Mouse (Mus musculus): ENCODE measurements around the gene Olfr549. TPM values are rescaled to one million over a fixed set of nuclear protein-coding genes. Genes with fewer than 3 reads are reported as not detected.
A peak's percentile ranks its signal among the peaks of the same experiment; 100 is the strongest.

Gene Olfr549
- total RNA-seq (2021): not detected
- long read RNA-seq, experiment 1: 0 reads
- long read RNA-seq, experiment 2: 0 reads

DNA sequence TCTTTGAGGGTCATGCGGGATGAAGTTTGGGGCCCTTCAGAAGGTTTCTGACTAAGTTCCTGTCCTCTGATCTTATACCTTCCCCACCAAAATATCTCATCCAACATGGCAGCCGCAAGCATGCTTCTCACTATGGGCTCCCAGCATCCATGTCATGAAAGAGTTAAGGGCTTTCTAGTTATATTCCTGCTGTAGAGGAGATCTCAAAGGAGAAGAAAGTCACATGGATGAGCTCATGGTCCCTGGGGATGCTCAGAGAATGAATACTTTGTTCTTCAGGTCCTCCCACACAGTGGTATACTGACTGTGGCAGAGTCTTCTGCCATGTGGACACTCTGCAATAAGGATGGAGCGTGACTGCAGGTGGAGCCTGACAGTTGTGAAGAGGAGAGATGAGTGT, at the start of gene Olfr549:
TSS of gene Olfr549 (plus strand) at position 301 of the 400 bp plus-strand sequence.
- intact Hi-C loops (cut with DNase I): no loop called here
- DNase-seq: no peak

DNA sequence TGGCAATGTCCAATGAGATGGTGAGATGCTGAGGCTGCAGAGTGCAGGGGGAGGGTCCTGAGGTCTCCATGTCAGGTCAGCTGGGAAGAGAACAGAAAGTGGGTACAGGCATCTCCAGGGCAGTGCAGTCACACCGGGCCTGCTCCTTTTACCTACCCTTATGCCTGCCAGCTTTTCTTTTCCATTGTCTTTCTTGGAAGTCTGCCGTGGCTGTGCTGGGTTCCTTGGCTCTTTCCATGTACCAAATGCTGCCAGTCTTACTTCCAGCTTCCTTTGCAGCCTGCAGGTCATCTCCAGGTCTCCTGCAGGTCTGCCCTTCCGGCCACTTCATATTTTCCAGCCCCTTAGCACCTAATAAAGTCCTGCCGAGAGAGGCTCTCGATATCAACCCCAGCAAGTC, 47.7 kb upstream of the Olfr549 start:
- intact Hi-C loops (cut with DNase I): no loop called here
- DNase-seq: no peak

DNA sequence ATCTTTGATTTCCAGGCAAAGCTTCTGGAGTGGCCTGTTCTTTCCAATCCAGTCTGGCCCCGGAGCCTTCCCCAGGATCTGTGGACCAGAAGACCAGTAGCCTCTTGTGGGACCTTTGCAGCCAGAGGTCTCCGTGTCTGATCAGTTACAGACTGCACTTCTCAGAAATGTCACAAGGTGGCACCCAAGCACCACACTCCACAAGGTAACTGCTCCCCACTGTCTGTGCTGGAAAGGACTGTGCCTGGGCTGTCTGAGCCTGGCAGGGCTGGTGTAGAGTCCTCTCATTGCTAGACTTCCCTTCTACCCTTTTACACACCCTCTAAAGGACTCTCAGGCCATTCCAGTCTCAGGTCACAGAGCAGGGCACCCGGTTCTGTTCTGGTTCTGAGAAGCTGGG, 42.8 kb upstream of the Olfr549 start:
- intact Hi-C loops (cut with DNase I): no loop called here
- DNase-seq: peak; percentile 41 to 57

DNA sequence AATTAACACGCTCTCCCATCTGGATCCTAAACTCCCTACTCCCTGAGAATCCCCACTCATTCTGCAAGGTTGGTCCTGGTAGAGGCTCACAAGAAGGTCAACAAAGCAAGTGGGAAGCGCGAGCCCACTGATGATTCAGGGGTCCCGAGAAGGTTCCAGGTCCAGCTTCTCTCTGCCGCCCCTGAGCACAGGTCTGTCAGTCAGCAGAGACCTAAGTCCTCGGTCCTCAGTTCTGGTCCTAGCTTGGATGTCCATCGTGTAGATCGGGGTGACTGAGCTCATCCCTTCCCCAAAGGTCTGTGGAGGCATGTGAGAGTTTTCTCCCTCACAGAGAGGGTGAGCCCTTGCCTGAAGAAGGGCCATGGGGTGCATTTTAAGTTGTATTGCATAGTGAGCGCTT, 41.6 kb upstream of the Olfr549 start:
- intact Hi-C loops (cut with DNase I): no loop called here
- DNase-seq: no peak

DNA sequence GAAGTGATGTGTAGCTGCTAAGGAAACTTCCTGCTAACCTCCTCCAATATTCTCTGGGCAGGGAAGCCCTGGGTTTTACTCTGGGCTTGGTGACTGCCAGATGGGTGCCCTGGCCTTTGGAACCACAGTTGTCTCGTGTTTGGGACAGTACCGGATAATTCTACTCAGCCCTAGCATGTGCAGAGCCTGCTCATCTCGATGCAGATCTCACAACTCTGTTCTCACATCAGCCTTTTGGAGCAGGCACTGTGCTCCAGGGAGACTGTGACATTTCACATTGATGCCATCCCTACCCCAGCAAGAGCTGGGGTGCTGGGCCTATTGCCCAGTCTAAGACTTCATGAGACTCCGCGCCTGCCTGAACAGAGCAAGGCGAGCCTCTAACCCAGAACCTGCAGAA, 41.0 kb upstream of the Olfr549 start:
- intact Hi-C loops (cut with DNase I): no loop called here
- no peak for DNase-seq

DNA sequence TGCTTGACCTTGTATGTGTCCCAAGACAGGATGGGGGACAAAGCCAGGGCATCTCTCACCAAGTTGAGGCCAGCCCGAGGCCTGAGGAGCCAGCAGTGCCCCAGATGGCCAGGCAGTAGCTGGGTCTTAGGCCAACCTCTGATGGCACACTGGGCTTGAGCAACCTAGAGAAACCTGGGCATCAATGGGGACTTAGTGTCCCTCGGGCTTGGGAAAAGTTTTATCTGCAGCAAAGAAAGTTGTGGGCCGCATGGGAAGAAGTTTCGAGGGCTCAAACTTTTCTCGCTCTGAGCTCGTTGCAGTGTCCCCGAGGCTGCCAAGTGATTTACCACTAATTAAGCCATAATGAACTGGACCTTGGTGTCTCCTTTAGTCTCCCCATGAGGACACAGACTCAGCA, 39.9 kb upstream of the Olfr549 start:
- no peak for DNase-seq
- intact Hi-C loops (cut with DNase I): no loop called here

DNA sequence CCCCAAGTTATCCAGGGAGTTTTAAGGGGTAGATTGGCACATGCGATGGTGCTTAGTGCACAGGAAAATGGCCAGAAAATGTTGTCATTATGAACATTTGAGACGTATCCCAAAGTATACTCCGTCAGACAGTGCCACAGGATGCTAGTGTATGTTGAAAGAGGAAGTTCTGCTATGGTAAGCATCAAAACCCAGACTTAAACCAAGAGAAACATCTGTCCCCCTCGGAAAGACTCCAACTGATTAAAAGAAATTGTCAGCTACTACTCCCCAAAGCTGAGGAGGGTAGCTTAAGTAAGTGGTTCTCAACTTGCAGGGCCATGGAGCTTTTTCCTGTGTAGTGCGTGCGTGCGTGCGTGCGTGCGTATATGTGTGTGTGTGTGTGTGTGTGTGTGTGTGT, 37.7 kb upstream of the Olfr549 start:
- intact Hi-C loops (cut with DNase I): no loop called here
- no peak for DNase-seq

DNA sequence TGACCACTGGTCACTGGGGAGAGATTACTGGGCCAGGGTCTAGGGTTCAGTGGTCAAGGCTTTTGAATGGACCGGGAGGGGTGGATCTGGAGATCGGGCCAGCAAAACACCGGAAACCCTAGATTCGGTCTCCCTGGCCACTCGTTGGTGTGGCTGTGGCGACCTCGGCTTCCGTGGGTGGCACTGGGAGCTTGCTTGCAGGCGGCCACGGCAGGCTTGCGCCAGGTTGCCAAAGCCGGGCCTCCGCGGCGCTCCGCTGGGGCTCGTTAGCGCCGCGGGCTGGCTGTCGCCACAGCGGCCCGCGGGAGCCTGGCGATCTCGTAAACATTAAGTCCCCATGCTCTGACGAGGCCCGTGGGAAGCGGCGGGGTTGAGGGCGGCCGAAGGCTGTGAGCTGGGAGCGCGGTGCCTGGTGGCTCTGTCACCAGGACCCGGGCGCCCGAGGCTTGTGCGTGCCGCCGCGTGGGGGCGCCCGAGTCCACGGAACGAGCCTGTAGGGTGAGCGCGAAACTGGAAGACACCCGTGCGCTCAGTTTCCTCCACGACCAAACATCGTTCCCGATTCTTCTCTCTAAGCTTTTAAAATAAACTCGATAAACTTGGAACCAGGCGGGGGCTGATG, 36.7 kb upstream of the Olfr549 start:
- peak; percentile 77 to 83 for DNase-seq
- intact Hi-C loops (cut with DNase I): loop anchor here (1.0 kb wide), 1 partner anchor 123 kb away; no protein-coding TSS in a partner anchor

DNA sequence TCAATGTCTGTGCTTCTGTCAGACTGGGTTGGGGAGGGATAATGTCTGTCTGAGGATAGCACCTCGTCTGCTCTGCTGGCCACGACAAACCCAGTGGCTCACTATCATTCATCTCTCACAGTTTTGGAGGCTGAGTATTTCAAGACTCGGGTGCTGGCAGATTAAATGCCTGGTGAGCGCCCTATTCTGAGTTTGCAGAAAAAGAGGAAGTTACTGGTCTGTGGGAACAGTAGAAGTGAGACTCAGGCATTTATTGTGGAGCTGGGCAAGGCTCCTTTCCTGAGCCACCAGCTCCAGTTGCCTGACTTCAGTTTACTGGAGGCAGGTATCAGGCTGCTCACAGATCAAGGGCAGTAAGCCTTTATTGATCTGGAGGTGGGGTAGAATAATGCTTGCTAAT, 35.5 kb upstream of the Olfr549 start:
- intact Hi-C loops (cut with DNase I): no loop called here
- DNase-seq: no peak

DNA sequence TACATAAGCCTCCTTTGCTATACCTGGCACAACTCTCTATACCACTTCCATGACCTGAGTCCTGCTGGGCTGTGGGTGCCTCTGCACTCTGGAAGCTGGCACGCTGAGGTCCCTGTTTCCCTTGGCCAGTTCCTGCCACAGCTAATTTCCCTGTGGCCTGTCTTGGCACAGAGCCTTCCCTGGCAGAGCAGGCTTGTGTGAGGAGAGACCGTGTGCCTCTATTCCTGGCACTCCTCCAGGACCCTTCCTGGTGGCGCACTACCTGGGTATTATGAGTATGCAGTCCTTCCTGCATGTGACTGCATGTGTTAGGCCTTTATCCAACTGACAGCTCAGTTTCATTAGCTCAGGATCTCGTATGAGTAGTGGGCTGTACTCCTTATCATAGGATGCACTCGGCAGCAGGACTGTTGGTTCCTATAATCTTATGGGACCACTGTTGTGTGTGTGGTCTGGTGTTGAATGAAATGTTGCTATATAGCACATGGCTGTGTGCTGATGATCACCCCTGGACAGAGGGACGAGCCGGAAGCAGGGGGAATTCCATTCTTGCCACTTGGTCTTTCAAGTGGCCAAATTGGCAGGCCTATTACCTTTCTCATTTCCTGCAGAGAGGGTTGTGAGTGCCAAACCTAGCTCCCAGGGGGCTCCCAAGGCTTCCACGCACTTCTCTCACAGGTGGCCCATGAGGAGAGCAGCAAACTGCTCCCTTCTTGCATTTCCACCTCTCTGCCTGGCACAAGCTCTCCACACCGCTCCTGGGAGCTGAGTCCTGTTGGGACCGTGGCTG, 33.2 kb upstream of the Olfr549 start:
- DNase-seq: no peak
- intact Hi-C loops (cut with DNase I): no loop called here

DNA sequence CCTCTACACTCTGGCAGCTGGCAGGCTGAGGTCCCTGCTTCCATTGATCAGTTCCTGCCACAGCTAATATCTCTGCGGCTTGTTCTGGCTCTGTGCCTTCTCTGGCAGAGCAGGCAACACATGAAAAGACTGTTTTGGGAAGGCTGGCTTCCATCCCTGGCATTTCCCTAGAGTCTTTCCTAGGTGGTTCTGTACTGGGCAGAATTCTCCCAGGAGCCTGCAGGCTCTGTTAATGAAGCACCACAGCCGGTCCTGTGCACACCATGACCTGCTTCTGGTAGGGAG, 32.7 kb upstream of the Olfr549 start:
- no peak for DNase-seq
- intact Hi-C loops (cut with DNase I): no loop called here

DNA sequence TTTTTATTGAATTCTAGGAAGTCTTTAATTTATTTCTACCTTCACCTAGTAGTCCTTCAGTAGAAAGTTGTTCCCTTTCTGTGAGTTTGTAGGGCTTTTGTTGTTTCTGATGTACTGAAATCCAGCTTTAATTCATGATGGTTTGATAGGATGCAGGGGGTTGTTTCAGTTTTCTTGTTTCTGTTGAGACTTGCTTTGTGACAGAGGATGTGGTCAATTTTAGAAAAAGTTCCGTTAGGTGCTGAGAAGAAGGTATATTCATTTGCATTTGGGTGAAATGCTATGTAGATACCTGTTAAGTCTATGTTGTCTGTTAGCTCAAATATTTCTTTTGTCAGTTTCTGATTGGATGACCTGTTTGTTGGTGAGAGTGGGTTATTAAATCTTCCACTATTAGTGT, 20.6 kb upstream of the Olfr549 start:
- DNase-seq: no peak
- intact Hi-C loops (cut with DNase I): no loop called here

DNA sequence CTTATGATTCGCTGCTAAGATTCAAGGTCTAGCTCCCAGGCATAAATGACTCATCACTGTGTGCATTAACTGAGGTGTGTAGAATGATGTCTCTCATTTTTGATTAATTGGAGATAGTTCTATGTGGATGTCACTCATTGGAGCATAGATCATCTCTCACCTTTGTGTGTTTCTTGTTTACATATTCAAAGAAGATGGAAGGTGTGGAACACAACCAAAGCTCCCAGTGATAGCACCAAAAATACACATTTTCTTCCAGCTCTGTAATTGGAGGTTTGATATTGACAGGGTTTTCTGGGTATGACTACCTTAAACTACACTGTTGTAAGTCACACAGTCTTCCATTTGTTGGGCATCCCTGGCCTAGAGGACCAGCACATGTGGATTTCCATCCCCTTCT, 15.2 kb upstream of the Olfr549 start, which contains the start of gene Olfr547:
TSS of gene Olfr547 (plus strand) at position 301 of the 400 bp plus-strand sequence.
- intact Hi-C loops (cut with DNase I): no loop called here
- DNase-seq: no peak

DNA sequence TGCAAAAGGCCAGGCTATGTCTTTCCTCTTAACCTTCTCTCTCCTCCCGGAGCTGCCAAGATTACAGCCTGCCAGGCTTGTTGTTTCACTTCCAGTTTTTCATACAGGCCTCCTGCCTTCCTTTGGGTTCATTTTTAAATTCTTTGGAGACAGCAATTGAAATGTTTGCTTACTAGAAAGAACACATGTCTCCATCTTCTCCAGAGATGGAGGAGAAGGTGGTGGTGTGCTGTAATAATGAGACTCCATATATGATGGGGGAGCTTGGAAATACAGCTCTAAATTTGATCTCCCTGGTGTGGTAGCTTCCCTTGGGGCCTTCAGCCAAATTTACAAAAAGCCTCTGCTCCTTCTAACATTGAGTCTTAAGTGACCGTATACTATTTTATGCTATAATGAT, 9.1 kb upstream of the Olfr549 start, which contains the start of gene Olfr548-ps1:
TSS of gene Olfr548-ps1 (plus strand) at position 301 of the 400 bp plus-strand sequence.
- no peak for DNase-seq
- intact Hi-C loops (cut with DNase I): no loop called here

DNA sequence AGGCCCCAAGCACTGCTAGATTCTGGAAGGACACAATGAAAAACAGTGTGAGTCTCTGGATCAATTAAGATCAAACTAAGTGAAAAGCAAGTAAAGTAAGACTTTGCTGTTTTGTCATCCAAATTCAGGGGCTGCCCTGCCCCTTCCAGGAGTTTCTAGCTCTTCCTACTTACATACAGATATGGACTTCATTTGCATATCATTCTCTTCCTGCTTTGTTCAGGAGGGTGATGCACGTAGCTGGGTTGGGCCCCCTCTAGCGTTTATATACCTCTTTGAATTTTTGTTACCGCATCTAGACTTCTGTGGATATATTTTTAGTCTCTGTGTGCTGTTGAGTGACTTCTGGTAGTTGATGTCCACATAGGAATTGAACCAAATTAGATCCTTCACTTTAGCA, 8.4 kb upstream of the Olfr549 start:
- no peak for DNase-seq
- intact Hi-C loops (cut with DNase I): no loop called here

DNA sequence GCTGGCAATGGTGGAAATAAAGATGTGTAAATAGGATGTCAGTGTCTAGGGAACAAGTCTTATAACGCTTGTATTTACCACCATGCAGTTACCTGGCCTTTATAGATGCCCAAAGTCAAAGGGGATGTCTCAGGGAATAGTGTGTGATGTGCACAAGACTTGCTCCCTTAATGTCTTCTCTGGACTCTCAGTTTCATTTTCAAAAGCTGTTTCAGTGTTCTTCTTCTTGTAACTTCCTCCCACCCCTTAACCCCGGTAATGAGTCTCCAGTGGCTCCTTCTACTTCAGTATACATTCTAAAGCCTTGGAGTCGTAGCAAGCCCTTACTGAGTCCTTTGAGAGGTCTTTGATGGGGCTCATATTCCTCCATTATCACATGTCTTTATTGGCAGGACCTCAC, 3.6 kb downstream of the Olfr549 start:
- intact Hi-C loops (cut with DNase I): no loop called here
- DNase-seq: no peak

DNA sequence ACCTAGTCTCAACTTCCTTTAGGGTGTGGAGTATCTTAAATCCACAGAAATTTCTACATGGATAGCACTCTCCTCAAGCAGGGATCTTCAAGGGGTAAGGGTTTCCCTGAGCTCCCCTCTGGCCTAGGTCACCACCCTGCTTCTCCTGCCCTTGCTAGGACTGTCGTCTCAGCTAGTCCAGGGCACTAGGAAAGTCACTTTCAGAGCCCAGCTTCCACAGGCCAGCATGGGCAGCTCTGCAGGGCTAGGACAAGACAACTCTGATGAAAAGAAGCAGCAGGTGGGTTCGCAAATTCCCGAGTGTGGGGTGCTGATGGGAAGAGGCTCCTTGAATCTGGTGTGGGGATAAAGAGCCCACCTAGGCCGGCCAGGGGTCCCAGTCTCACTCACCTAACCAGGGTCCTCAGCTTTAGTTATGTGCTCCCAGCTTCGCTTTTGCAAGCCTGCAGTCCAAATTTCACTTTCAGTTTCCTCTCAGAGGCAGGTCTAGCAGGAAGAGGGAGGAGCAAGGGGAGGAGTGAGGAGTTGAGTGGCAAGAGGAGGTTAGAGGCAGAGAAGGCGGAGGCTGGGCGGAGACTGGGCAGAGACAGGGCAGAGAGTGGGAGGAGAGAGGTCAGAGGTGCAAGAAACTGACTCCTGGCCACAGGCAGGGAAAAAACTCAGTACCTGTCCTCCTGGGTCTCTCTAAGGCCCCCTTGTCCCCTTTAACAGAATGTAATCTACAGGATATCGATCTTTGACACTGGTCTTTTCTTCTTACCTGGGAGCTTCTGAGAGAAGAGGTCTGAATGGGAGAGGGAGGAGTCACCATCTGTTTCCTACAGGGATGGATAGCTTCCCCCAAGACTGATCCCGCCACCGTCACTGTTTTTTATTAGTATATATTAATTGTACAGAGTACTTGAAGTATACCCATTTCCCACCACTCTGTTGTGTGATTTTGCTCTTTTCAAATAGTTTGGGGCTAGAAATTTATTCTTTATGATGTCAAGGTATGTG, 15.6 kb downstream of the Olfr549 start, which contains the start of gene Trim21:
TSS of gene Trim21 (minus strand) at position 488 of the 999 bp plus-strand sequence.
- intact Hi-C loops (cut with DNase I): no loop called here
- peak; percentile 64 to 85 for DNase-seq

DNA sequence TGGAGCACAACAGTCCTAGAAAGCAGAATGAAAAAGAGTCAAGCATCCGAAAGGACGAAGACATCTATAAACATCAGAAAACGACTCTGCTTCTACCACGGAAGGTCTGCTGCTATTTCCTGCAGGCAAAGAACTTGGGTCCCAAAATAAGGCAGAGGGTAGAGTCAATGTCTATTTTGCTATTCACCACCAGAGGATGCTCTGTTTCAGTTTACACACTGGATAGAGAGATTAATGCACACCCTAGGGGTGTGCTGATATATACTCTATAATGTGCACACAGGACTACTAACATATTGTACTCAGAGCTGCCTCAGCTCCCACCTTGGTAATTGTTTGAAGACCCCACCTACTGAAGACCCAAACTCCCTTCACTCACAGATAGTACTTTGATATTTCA, 16.5 kb downstream of the Olfr549 start:
- intact Hi-C loops (cut with DNase I): no loop called here
- no peak for DNase-seq

DNA sequence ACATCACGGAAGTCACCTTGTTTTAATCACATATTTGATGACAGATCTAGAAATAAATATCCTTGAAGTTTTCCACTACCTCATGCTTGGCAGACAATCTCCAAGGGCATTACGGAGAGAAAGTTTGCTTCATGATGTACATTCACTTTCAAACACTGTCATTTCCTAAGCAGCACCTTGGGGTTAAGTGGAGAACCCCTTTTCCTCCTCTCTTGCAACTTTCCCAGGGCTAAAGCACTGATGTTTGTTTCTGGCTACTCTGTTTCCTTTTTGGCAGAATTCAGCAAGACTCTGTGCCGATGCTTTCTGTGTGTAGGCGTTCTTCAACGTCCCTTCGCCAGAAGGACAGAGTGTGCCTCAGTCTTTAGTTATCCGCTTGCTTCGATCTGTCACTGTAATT, 21.5 kb downstream of the Olfr549 start, which contains the start of gene Olfr550:
TSS of gene Olfr550 (plus strand) at position 301 of the 400 bp plus-strand sequence.
- intact Hi-C loops (cut with DNase I): no loop called here
- DNase-seq: no peak

DNA sequence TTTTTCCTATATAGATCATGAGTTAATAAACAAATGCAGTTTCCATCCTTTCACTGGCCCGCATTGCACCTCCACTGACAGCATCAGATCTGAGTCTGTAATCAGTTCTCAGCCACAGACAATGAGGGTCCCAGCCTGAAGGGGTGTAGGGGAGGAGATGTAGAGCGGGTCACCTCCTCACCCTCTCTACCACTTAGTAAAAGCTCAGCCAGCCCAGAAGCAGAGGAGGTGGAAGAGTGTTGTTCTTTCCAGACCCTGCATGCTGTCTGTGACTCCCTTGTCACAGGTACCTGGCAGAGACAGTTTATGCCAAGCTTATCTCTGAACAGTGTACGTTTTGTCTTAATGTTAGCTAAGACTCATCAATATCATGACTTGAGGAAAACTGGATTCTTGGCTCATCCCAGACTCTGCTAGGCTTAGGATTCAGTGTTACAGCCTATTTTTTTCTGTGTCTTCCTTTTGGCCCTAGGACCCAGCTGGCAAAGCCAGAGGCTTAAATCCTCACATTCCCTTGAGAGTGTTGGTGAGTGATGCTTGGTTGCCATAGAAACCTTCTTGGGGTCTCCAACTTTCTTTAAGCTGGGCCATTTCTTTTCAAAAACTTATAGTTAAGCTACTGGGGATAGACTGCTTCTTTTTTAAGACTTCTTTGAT, 23.6 kb downstream of the Olfr549 start:
- DNase-seq: no peak
- intact Hi-C loops (cut with DNase I): no loop called here
